Comparison of ENCODE assay signal across 8 mouse cellular contexts in the genomic region with DNA sequence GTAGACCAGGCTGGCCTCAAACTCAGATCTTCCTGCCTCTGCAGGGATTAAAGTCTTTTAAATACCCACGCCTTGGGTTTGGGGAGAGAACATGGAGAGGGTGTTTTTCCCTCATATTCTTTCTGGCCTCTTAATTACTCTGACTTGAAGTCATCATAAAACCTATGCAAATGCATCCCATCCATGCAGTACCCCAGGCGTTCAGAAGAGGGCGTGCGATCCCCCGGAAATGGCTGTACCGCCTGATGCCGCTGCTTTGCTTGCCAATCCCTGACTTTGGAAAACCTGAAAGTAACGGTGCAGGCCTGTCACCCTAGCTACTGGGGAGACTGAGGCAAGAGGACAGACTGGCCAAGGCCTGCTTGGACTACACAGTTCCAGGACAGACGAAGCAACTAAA. TPM values are rescaled to one million over a fixed set of nuclear protein-coding genes. Genes with fewer than 3 reads are reported as not detected.
DNase-seq lines count a peak whose midpoint lies in the region; ATAC-seq and TF ChIP-seq lines count a peak whose summit lies in the region.

No protein-coding gene starts in this region.

- H3K9me3 ChIP-seq in ES-E14 (ENCODE audit: control insufficient read depth, insufficient read depth, low read depth, low read length) = no peaks in the 10 kb centered on the region

- peak; percentile 41; the same call in 1 of the 2 replicates for TF ChIP-seq CTCF in olfactory bulb, adult 2 months (IDR thresholded peaks at IDR 0.05; ENCODE audit: insufficient read depth, low read depth, low read length)

- H3K9ac ChIP-seq in ES-E14 (ENCODE audit: insufficient read depth, low read depth, low read length, poor library complexity, severe bottlenecking) = no peak overlapping the region; the same call in 1 of the 2 replicates

- ATAC-seq in CD4-positive, CD25-positive, alpha-beta regulatory T cell, adult 4 months = no peak
- no peak for ATAC-seq in erythroblast, adult 5-6 weeks (replicated peaks; ENCODE audit: low FRiP score, poor library complexity, severe bottlenecking)

- DNase-seq in CD4-positive, CD25-positive, alpha-beta regulatory T cell, adult 2 months (ENCODE audit: low read depth, low spot score) = peak; percentile 55
- peak; percentile 62 to 68 for DNase-seq in layer of hippocampus, postnatal 10 days (ENCODE audit: low spot score in 2 of 2)
- no peak for DNase-seq in layer of hippocampus, adult 18-20 months (ENCODE audit: low spot score in 2 of 2)
- peak; percentile 68 for DNase-seq in ES-E14 (ENCODE audit: low read depth, low spot score)
- peak; percentile 39 for DNase-seq in embryo, embryonic 11 days

- H3K27ac ChIP-seq in ES-E14 (ENCODE audit: insufficient read depth, low read depth, low read length, poor library complexity, severe bottlenecking) = peak overlapping the region; percentile 20; the same call in 1 of the 2 replicates
- H3K27ac ChIP-seq in olfactory bulb, adult 2 months (ENCODE audit: insufficient read depth, low read depth, low read length) = no peak overlapping the region

- no peaks in the 10 kb centered on the region for H3K36me3 ChIP-seq in ES-E14 (ENCODE audit: control insufficient read depth, insufficient read depth, low read length, poor library complexity, severe bottlenecking)

- WGBS in olfactory bulb, adult 2 months = 61% methylated on average over 9 of the region's 9 CpGs

- in situ Hi-C loops in ES-E14 (cut with MboI; ENCODE audit: low sequenced_read_pairs in 2 of 2, unreplicated experiment in 2 of 2) = no loop called here

- no peak for TF ChIP-seq POLR2A in olfactory bulb, adult 2 months (IDR thresholded peaks at IDR 0.05; ENCODE audit: insufficient read depth, low read depth, low read length)

- peak overlapping the region in 1 of 2 experiments; percentile 11; a peak in 1 of 4 replicates for H3K4me3 ChIP-seq in ES-E14 (ENCODE audit: insufficient read depth in 1 of 2, low read depth in 1 of 2, low read length in 2 of 2, poor library complexity in 1 of 2, severe bottlenecking in 1 of 2)
- H3K4me3 ChIP-seq in olfactory bulb, adult 2 months (ENCODE audit: insufficient read depth, low read depth, low read length) = no peak overlapping the region

- H3K4me1 ChIP-seq in ES-E14 (ENCODE audit: control insufficient read depth in 2 of 2, insufficient read depth in 2 of 2, low read length in 2 of 2, poor library complexity in 1 of 2) = peaks cover 0 to 21% of the 10 kb centered on the region in 2 experiments; a peak in 3 of 4 replicates
- H3K4me1 ChIP-seq in olfactory bulb, adult 2 months (ENCODE audit: control insufficient read depth, insufficient read depth, low read length) = peaks cover 7% of the 10 kb centered on the region; the same call in 1 of the 2 replicates

TF ChIP-seq in ES-E14, 5 proteins besides CTCF, POLR2A, EP300 and RAD21:
- TF ChIP-seq ZNF384 (IDR thresholded peaks at IDR 0.05; ENCODE audit: low read depth, low read length) (no peak), ZC3H11A (IDR thresholded peaks at IDR 0.05; ENCODE audit: borderline replicate concordance, low read depth, low read length) (no peak), MAFK (IDR thresholded peaks at IDR 0.05; ENCODE audit: insufficient read depth, low read depth, low read length) (no peak), HCFC1 (IDR thresholded peaks at IDR 0.05; ENCODE audit: borderline replicate concordance, insufficient read depth, low read length) (no peak)

RNA-seq across cellular contexts. Expression of gene Tcp11, which starts 0.9 kb away (rescaled TPM):
- polyA plus RNA-seq in CD4-positive, CD25-positive, alpha-beta regulatory T cell, adult 4 months (2017; shearing (Covaris generic)) = 1 to 10 TPM; 3.1 to 3.8 TPM
- total RNA-seq in layer of hippocampus, postnatal 10 days (2021) = 1 to 10 TPM in 1 of 2 experiments, under 1 TPM in 1; 0.76 to 1.7 TPM
- total RNA-seq in layer of hippocampus, adult 18-20 months (2021) = 1 to 10 TPM in 1 of 2 experiments, under 1 TPM in 1; 0.68 to 1.6 TPM
- 4.8 and 7.3 TPM in 2 replicates for total RNA-seq in ES-E14 (2012; rRNA removed)
- polyA plus RNA-seq in olfactory bulb, adult 2 months (2012; ENCODE audit: insufficient read depth, insufficient read length, low replicate concordance, missing spikeins) = not detected in 2 replicates
- total RNA-seq in erythroblast, adult 5-6 weeks (2015; ENCODE audit: low replicate concordance) = not detected in 2 replicates
- not detected in 2 replicates for total RNA-seq in erythroblast, adult 5-6 weeks (2017; ENCODE audit: low replicate concordance)

Comparison
In these comparisons a context has a peak if more than half of its experiments do, and no peak if none do; other contexts are left out.
1. DNase-seq: peak in CD4-positive, CD25-positive, alpha-beta regulatory T cell, adult 2 months (single experiment), layer of hippocampus, postnatal 10 days (2 of 2), ES-E14 (single experiment) and embryo, embryonic 11 days (single experiment); none in layer of hippocampus, adult 18-20 months (0 of 2).